Mouse (Mus musculus) left cerebral cortex, adult 2 months (tissue): ENCODE results near the gene Tcf7l1. TPM values are rescaled to one million over a fixed set of nuclear protein-coding genes. Genes with fewer than 3 reads are reported as not detected.
A peak's percentile ranks its signal among the peaks of the same experiment; 100 is the strongest.

Experiments used
- DNase-seq, 2 experiments: peaks; one replicate each; pipeline ENCODE4 v3.0.0; 2021 to 2022; ENCODE audit warnings: low spot score in 2 of 2, mixed read lengths in 1 of 2; ENCODE audit errors: extremely low spot score in 1 of 2
- H3K27ac ChIP-seq: fragments of 200-600 bp; 2 replicates; pipeline ENCODE4 v1.8.1; 2022
- H3K4me3 ChIP-seq: fragments of 200-600 bp; 2 replicates; pipeline ENCODE4 v1.8.1; 2022
- CTCF ChIP-seq: fragments of 200-600 bp; IDR thresholded peaks from 2 replicates; pipeline ENCODE4 v1.8.1; 2022; ENCODE audit warnings: antibody characterized with exemption, mild to moderate bottlenecking, moderate library complexity
- intact Hi-C: fragments of 180-260 bp; cut with DNase I; formaldehyde crosslinking; loops from one replicate; pipeline ENCODE4 v1.15.1; 2025
- total RNA-seq, 2 experiments: library from RNA; stranded (reverse); gene quantifications; 2 replicates each; pipeline ENCODE4 v1.2.3; 2021

The Tcf7l1 gene
- total RNA-seq, 2 experiments from 2014 or later = 2.9 to 3.8 TPM

- Histone ChIP-seq H3K4me3 (no peak overlapping the region), H3K27ac (no peak overlapping the region)
- no peak for DNase-seq
- no peak for TF ChIP-seq CTCF
- intact Hi-C loops = no loop called here
Measured at GRCm38 (mm10) chr6:72740596-72741421, 48.2 kb downstream of the Tcf7l1 start.

- intact Hi-C loops = no loop called here
- no peak overlapping the region for H3K27ac ChIP-seq
- no peak overlapping the region for H3K4me3 ChIP-seq
- TF ChIP-seq CTCF = no peak
- DNase-seq = no peak
Measured at GRCm38 (mm10) chr6:72736872-72737271, 52.2 kb downstream of the Tcf7l1 start.

- TF ChIP-seq CTCF = no peak
- intact Hi-C loops = no loop called here
- H3K4me3 ChIP-seq = no peak overlapping the region
- no peak overlapping the region for H3K27ac ChIP-seq
- DNase-seq = no peak
Measured at GRCm38 (mm10) chr6:72735206-72735605, 53.8 kb downstream of the Tcf7l1 start.

- H3K27ac ChIP-seq = no peak overlapping the region
Measured at GRCm38 (mm10) chr6:72733375-72733774, 55.7 kb downstream of the Tcf7l1 start.

GRCm38 (mm10) chr6:72732109-72732508 lies 56.9 kb downstream of the Tcf7l1 start:
- no peak for DNase-seq
- intact Hi-C loops = no loop called here
- Histone ChIP-seq H3K4me3 (no peak overlapping the region), H3K27ac (no peak overlapping the region)
- no peak; the same call in none of the 2 replicates for TF ChIP-seq CTCF

More at GRCm38 (mm10) chr6:72733375-72733774, 55.7 kb downstream of the Tcf7l1 start:
- DNase-seq = no peak
- no peak for TF ChIP-seq CTCF
- H3K4me3 ChIP-seq = no peak overlapping the region
- intact Hi-C loops = no loop called here

- DNase-seq = peak; percentile 15 to 37
- intact Hi-C loops = no loop called here
- no peak for TF ChIP-seq CTCF
- no peak overlapping the region for H3K4me3 ChIP-seq
- H3K27ac ChIP-seq = no peak overlapping the region
Measured at GRCm38 (mm10) chr6:72730560-72730849, 58.5 kb downstream of the Tcf7l1 start.

- DNase-seq = no peak
- Histone ChIP-seq H3K4me3 (no peak overlapping the region), H3K27ac (no peak overlapping the region)
- no peak for TF ChIP-seq CTCF
- intact Hi-C loops = no loop called here
Measured at GRCm38 (mm10) chr6:72729831-72730559, 59.1 kb downstream of the Tcf7l1 start.

- TF ChIP-seq CTCF = no peak
- DNase-seq = no peak
- intact Hi-C loops = no loop called here
- Histone ChIP-seq H3K27ac (no peak overlapping the region), H3K4me3 (no peak overlapping the region)
Measured at GRCm38 (mm10) chr6:72727826-72728225, 61.2 kb downstream of the Tcf7l1 start.

GRCm38 (mm10) chr6:72724494-72725180 lies 64.4 kb downstream of the Tcf7l1 start:
- no peak for DNase-seq
- H3K27ac ChIP-seq = no peak overlapping the region
- no peak for TF ChIP-seq CTCF
- H3K4me3 ChIP-seq = no peak overlapping the region
- intact Hi-C loops = no loop called here

GRCm38 (mm10) chr6:72723731-72724385 lies 65.2 kb downstream of the Tcf7l1 start:
- TF ChIP-seq CTCF = no peak
- intact Hi-C loops = no loop called here
- Histone ChIP-seq H3K27ac (no peak overlapping the region), H3K4me3 (no peak overlapping the region)
- DNase-seq = no peak

GRCm38 (mm10) chr6:72723143-72723542 lies 65.9 kb downstream of the Tcf7l1 start:
- Histone ChIP-seq H3K4me3 (no peak overlapping the region), H3K27ac (no peak overlapping the region)
- no peak for TF ChIP-seq CTCF
- intact Hi-C loops = no loop called here
- DNase-seq = no peak

GRCm38 (mm10) chr6:72720852-72721251 lies 68.2 kb downstream of the Tcf7l1 start:
- TF ChIP-seq CTCF = no peak
- intact Hi-C loops = no loop called here
- Histone ChIP-seq H3K27ac (no peak overlapping the region), H3K4me3 (no peak overlapping the region)
- DNase-seq = no peak
